Comparison of ENCODE assay signal across 12 mouse cellular contexts in the genomic region with DNA sequence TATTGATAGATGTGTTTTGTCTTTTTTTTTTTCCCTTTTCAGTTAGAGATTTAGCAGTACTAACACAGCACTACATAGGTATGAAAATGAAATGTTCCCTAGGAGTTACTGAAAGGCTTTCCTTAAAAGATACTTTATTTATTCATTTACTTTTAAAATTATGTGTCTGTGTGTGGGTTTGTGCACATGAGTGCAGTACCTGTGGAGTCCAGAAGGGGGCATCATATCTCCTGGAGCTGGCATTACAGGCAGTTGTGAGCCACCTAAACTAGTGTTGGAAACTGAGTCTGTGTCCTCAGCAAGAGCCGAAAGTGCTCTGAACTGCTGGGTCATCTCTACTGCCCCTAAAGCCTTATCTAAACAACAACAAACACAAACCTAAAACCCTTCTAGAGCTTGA.
"Had no signal": no experiment of that assay in that cellular context is flagged by ENCODE, and none has a peak within 500 bp of the region (broad histone marks: within the 10 kb centered on the region; RNA-seq: fewer than 3 reads in every experiment).

No protein-coding gene starts in this region.

- ATAC-seq: midbrain, embryonic 16.5 days had no signal

- H3K4me2 ChIP-seq: limb, embryonic 12.5 days; lung, embryonic 15.5 days; midbrain, embryonic 11.5 days; stomach, embryonic 15.5 days had no signal

- H3K9me3 ChIP-seq: lung, embryonic 15.5 days; stomach, embryonic 15.5 days had no signal

- H3K27me3 ChIP-seq: limb, embryonic 12.5 days; lung, embryonic 15.5 days; megakaryocyte, embryonic 14.5 days; stomach, embryonic 15.5 days had no signal

- H3K9ac ChIP-seq: limb, embryonic 12.5 days; lung, embryonic 15.5 days; stomach, embryonic 15.5 days had no signal

- H3K27ac ChIP-seq: limb, embryonic 12.5 days; lung, embryonic 15.5 days; macrophage; stomach, embryonic 15.5 days had no signal

- H3K4me1 ChIP-seq: limb, embryonic 12.5 days; lung, embryonic 15.5 days; megakaryocyte, embryonic 14.5 days; stomach, embryonic 15.5 days had no signal

- H3K36me3 ChIP-seq: limb, embryonic 12.5 days; lung, embryonic 15.5 days; stomach, embryonic 15.5 days had no signal

- H3K4me3 ChIP-seq: limb, embryonic 12.5 days; lung, embryonic 15.5 days; megakaryocyte, embryonic 14.5 days; stomach, embryonic 15.5 days had no signal

- DNase-seq: kidney, adult 8-10 months; kidney, postnatal 36 days; lung, postnatal 14 days; right cerebral cortex, postnatal 14 days; thymus, postnatal 4 days had no signal
